Mouse (Mus musculus): ENCODE data around the gene Wdtc1. TPM values are rescaled to one million over a fixed set of nuclear protein-coding genes. Genes with fewer than 3 reads are reported as not detected.

The Wdtc1 gene
- polyA plus RNA-seq (2015; fragmentation: Nextera tagmentation; extraction: Ambion mirVana): 14.0 and 16.9 TPM in 2 replicates

DNA sequence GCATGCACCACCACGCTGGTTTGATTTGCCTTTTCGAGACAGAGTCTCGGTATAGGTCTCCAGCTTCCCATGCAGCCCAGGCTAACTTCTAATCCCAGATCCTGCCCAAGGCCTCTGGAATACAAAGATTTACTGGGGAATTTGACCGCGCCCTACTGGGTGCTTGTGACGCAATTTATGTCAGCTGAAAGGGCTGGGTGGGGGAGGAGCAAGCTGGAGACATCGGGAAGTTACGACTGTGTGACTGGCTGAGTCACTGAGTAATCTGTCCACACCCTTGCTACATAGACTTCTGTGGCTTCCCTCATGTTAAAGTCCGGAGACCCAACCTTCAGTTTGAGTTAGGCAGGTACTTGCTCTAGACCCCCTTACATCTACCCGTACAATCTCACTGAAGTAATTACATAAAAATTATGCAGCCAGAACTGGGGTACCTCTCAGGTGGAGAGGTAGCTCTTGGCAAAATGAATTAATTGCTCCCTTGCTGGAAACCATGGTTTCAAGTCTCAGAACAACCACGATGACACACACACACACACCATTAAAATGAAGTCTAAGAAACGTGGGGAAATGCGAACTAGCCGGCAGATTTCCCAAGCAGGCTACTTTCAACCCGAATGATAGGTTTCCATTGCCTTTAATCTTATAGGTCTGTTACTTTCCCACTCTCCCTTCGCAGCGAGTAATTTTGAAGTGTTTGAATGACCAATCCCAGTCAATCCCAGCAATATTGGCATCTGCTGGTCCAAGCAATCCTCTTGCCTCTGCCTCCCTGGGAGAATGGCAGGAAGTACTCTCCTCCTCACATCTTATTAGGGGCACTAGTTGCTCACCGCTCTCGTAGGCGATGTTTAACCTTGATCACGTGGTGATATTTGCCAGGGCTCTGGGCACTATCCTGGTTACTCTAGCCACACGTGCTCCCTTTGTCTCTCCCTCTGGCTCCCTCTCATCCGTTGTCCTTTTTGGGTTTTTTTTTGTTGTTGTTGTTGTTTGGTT, at the start of gene Wdtc1:
Gene Wdtc1, minus strand, starts transcription at position 115 of the 999 bp plus-strand sequence.
- Histone ChIP-seq H3K36me3 (ENCODE audit: poor library complexity, severe bottlenecking) (no peaks in the 10 kb centered on the region), H3K4me1 (no peaks in the 10 kb centered on the region), H3K9me3 (replicated peaks) (no peaks in the 10 kb centered on the region), H3K27me3 (no peaks in the 10 kb centered on the region), H3K4me3 (no peak within 1 kb of the TSS), H3K9ac (no peak within 1 kb of the TSS), H3K4me2 (no peak within 1 kb of the TSS), H3K27ac (no peak within 1 kb of the TSS)
- 92% methylated on average over 23 of the region's 23 CpGs for WGBS
- no peak for ATAC-seq

DNA sequence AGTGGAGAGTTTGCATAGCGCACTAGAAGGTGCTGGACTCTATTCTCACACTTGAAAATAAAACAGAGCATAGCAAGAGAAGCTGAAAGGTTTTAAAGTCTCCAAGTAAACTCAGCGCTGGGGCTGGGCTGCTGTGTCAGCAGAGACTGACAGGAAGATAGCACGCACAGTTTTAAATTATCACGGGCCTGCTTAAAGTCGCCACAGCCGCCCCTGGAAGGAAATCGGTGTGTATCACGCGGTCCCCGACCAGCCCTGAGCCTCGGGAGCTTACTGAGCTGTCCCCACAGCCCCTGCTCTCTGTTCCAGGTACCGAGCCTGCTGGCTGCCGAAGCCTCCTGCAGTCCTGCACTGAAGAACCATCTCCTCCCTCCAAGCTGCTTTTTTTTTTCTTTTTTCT, 48.7 kb upstream of the Wdtc1 start:
- no peaks in the 10 kb centered on the region for H3K36me3 ChIP-seq (ENCODE audit: poor library complexity, severe bottlenecking)
- H3K9ac ChIP-seq: no peak overlapping the region
- WGBS: 75% methylated on average over 13 of the region's 13 CpGs
- peaks cover 7% of the 10 kb centered on the region for H3K4me1 ChIP-seq
- no peaks in the 10 kb centered on the region for H3K9me3 ChIP-seq (replicated peaks)
- no peak overlapping the region for H3K27ac ChIP-seq
- no peaks in the 10 kb centered on the region for H3K27me3 ChIP-seq
- no peak overlapping the region for H3K4me2 ChIP-seq
- ATAC-seq: no peak
- no peak overlapping the region for H3K4me3 ChIP-seq

DNA sequence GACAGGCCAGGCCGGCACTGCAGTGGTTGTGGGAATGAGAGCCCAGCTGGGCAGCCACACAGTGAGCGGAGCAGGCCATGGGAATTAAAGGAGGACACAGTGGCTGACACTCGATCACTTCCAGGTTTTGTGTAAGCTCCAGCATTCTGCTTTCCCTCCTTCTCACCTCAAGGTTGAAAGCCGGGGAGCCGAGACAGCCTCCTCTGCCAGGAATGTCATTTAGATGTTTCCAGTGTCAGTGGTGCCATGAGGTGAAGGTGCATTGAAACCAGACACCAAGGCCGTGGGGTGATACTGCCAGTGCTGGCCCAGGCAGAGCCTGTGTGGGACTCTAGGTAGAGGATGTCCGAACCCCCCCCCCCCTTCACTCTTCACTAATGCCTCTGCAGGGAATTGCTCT, 46.8 kb upstream of the Wdtc1 start:
- Histone ChIP-seq H3K27me3 (no peaks in the 10 kb centered on the region), H3K9ac (no peak overlapping the region), H3K9me3 (replicated peaks) (no peaks in the 10 kb centered on the region), H3K4me3 (no peak overlapping the region), H3K4me1 (peaks cover 12% of the 10 kb centered on the region), H3K27ac (no peak overlapping the region), H3K4me2 (no peak overlapping the region), H3K36me3 (ENCODE audit: poor library complexity, severe bottlenecking) (no peaks in the 10 kb centered on the region)
- ATAC-seq: no peak
- 79% methylated on average over 7 of the region's 7 CpGs for WGBS

DNA sequence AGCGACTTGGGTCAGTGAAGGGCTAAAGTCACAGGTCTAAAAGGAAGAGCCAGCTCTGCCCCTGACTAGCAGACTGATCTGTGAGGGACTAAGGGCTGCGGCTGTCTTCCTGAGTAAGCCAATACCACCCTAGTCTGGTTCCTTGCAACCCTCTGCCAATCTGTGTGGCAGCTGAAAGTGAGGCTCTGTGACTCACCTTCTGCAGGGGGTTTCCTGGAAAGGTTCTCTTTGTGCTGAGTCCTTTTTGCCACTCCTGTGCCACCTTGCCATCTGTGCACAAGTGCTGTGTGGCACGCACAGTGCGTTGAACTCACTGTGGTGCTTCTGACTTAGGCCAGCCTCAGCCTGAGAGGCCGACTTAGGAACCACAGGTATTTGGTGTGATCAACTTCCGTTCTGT, 46.2 kb upstream of the Wdtc1 start:
- Histone ChIP-seq H3K27ac (no peak overlapping the region; the same call in 1 of the 2 replicates), H3K9ac (peak overlapping the region; percentile 34; the same call in 1 of the 2 replicates), H3K9me3 (replicated peaks) (no peaks in the 10 kb centered on the region), H3K4me3 (no peak overlapping the region), H3K4me1 (peaks cover 18% of the 10 kb centered on the region), H3K27me3 (no peaks in the 10 kb centered on the region), H3K36me3 (ENCODE audit: poor library complexity, severe bottlenecking) (no peaks in the 10 kb centered on the region), H3K4me2 (no peak overlapping the region)
- ATAC-seq: no peak
- 83% methylated on average over 6 of the region's 6 CpGs for WGBS

DNA sequence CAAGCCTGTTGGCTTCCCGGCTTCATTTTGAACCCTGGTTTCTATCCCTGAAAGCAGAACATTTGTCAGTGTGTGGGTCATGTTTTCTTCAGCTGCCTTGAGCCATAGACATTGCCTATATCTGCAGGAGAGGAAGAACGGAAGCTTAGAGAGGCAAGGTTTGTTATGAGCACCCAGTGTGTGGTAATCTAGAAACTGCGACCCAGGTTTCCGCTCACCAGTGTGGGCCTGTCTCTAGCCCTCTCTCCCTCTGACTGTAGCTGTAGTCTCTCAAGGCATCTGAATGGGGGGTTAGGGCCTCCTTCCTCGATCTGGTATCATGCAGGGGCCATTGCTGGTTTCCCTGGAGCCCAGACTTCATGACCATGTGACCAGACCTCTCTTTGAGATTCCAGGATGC, 45.3 kb upstream of the Wdtc1 start:
- Histone ChIP-seq H3K27me3 (no peaks in the 10 kb centered on the region), H3K4me2 (no peak overlapping the region), H3K27ac (no peak overlapping the region), H3K9ac (no peak overlapping the region), H3K36me3 (ENCODE audit: poor library complexity, severe bottlenecking) (no peaks in the 10 kb centered on the region), H3K4me3 (no peak overlapping the region), H3K9me3 (replicated peaks) (no peaks in the 10 kb centered on the region), H3K4me1 (peaks cover 18% of the 10 kb centered on the region)
- ATAC-seq: no peak
- 84% methylated on average over 5 of the region's 5 CpGs for WGBS

DNA sequence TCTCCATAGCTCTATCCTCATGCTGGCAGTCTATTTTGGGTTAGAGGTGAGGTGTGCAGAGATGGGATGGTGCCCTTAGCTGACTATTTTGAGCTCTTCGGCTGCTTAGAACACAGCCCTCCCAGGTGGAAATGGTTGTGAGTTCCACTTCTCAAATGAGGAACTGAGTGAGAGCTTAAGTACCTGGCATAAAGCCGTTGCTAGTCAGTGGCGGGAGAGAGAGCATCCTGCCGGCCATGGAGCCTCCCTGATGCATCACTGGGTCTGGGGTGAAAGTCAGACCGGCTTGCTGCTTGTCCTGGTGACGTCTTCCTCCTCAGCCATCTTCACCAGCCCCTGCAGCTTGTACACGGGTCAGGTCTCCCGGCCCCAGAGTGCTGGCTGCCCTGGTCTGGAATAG, 44.7 kb upstream of the Wdtc1 start:
- H3K36me3 ChIP-seq (ENCODE audit: poor library complexity, severe bottlenecking): no peaks in the 10 kb centered on the region
- H3K4me2 ChIP-seq: no peak overlapping the region
- no peak overlapping the region for H3K9ac ChIP-seq
- no peaks in the 10 kb centered on the region for H3K9me3 ChIP-seq (replicated peaks)
- no peak overlapping the region for H3K27ac ChIP-seq
- no peak for ATAC-seq
- H3K27me3 ChIP-seq: no peaks in the 10 kb centered on the region
- 84% methylated on average over 8 of the region's 8 CpGs for WGBS
- H3K4me3 ChIP-seq: no peak overlapping the region
- peaks cover 18% of the 10 kb centered on the region for H3K4me1 ChIP-seq

DNA sequence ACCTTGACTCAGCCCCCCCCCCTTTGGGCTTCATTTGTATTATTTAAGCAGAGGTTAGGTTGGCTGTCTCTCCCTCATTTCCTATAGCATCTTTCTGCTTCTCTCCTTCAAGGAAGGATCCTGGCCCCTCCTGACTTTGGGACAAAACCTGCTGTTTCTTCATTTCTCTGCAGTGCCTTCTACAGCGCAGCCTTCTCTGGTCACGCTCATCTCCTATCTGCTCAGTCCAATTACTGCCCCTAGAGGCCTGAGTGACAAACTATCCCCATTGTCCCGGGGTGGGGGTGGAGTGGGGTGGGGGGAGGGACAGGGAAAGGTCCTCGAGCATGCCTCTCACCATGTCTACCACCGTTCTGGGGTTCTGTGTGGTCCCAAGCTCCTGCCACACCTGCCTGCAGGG, 44.0 kb upstream of the Wdtc1 start:
- ATAC-seq: no peak
- no peak overlapping the region for H3K9ac ChIP-seq
- H3K27ac ChIP-seq: no peak overlapping the region
- no peak overlapping the region for H3K4me2 ChIP-seq
- no peaks in the 10 kb centered on the region for H3K36me3 ChIP-seq (ENCODE audit: poor library complexity, severe bottlenecking)
- no peak overlapping the region for H3K4me3 ChIP-seq
- H3K27me3 ChIP-seq: no peaks in the 10 kb centered on the region
- peaks cover 18% of the 10 kb centered on the region for H3K4me1 ChIP-seq
- 48% methylated on average over 5 of the region's 5 CpGs for WGBS
- no peaks in the 10 kb centered on the region for H3K9me3 ChIP-seq (replicated peaks)

DNA sequence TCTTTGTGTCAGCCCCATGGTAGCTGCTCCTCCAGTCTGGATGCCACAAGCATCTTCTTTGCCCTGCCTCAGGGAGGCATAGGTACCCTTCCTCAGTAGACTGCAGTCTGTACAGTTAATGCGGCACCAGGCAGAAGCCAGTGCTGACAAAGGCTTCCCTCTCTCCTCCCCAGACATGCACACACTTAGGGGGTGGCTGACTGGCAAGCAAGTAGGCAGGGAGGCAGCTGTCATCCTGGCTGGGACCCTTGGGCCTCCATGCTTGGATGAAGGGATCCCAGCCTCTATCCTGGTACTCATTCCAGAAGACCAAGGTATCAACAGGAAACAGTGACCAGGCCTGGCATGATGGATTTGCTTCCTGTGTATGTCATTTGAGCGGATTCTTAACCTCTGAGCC, 42.8 kb upstream of the Wdtc1 start:
- ATAC-seq: no peak
- H3K36me3 ChIP-seq (ENCODE audit: poor library complexity, severe bottlenecking): no peaks in the 10 kb centered on the region
- WGBS: 72% methylated on average over 2 of the region's 2 CpGs
- peak overlapping the region; percentile 33; the same call in 1 of the 2 replicates for H3K27ac ChIP-seq
- H3K4me3 ChIP-seq: no peak overlapping the region
- no peaks in the 10 kb centered on the region for H3K27me3 ChIP-seq
- no peak overlapping the region for H3K9ac ChIP-seq
- H3K4me1 ChIP-seq: peaks cover 18% of the 10 kb centered on the region
- no peaks in the 10 kb centered on the region for H3K9me3 ChIP-seq (replicated peaks)
- no peak overlapping the region for H3K4me2 ChIP-seq

DNA sequence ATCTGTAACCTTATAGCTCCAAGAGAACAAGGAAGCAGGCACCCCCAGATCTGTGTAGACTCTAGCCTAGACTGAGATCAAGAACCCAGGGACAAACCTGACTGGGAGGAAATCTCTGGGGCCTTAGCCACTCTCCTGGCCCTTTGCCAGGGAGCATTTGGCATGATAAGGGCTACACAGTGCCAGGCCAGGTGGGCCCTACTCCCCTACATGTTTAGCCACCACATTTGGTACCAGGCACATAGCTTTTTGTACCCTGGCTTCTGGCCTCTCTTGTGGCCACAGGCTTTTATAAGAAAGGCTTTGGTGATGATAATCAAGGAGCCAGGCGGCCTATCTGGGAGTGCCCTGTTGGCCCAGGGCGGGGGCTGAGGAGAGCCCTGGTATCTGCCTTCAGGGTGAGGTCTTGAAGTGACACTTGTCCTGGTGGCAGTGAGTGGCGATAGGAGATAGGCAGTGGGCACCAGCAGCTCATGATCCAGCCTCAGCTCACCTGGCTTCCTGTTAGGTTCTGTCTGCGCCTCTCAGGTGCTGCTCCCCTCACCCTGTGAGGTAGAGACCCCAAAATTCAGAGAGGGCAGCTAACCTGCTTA, 41.8 kb upstream of the Wdtc1 start:
- WGBS: 87% methylated on average over 4 of the region's 4 CpGs
- no peak for ATAC-seq

DNA sequence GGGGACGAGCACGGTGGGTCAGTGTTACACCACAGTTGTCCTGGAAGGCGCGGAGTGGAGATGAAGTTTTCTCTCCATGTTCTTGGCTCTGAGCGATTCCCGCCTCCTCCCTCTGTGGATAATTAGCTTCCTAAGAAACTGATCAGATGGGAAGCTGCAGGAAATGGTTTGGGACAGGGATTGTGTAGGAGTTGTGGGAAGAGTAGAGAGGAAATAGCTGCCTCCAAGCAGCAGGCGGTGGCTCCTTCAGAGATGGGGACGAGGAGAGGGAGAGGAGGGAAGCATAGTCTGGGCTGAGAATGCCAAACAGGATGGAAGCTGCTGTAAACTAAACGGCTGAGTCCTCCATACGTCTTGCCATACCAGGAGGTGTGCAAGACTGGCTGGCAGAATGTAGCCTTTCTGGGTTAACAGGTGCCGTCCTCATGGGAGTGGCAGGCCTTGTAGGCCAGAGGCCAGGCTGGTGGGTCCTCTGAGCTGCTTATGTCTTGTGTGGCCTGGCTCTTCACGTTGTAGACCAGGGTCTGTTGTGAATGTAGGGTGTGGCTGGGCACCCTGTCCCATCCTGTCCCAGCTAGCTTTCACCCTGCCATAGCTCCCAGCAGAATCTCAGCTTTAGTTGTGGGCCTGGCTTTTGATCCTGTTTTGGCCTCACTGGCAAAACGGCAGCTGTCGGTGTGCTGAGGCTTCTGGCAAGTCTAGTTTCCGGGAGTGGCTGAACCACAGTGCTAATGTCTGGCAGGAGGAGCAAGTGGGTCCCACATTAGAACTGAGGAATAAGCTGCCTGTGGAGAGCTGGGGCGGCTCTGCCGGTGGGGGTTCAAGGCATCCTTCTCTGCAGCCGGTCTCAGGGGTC, 38.1 kb upstream of the Wdtc1 start:
- WGBS: 82% methylated on average over 18 of the region's 18 CpGs
- no peak overlapping the region for H3K4me2 ChIP-seq
- H3K4me1 ChIP-seq: peaks cover 21% of the 10 kb centered on the region
- no peak for ATAC-seq
- no peak overlapping the region for H3K4me3 ChIP-seq
- no peaks in the 10 kb centered on the region for H3K27me3 ChIP-seq
- peak overlapping the region; percentile 19; the same call in 1 of the 2 replicates for H3K27ac ChIP-seq
- H3K9ac ChIP-seq: no peak overlapping the region
- H3K9me3 ChIP-seq (replicated peaks): no peaks in the 10 kb centered on the region
- H3K36me3 ChIP-seq (ENCODE audit: poor library complexity, severe bottlenecking): no peaks in the 10 kb centered on the region

More for the DNA sequence above, 41.8 kb upstream of the Wdtc1 start:
- H3K4me3 ChIP-seq: no peak overlapping the region
- peaks cover 18% of the 10 kb centered on the region for H3K4me1 ChIP-seq
- no peak overlapping the region for H3K27ac ChIP-seq
- no peak overlapping the region for H3K4me2 ChIP-seq
- H3K36me3 ChIP-seq (ENCODE audit: poor library complexity, severe bottlenecking): no peaks in the 10 kb centered on the region
- H3K27me3 ChIP-seq: no peaks in the 10 kb centered on the region
- H3K9ac ChIP-seq: peak overlapping the region; percentile 1; the same call in 1 of the 2 replicates
- no peaks in the 10 kb centered on the region for H3K9me3 ChIP-seq (replicated peaks)

DNA sequence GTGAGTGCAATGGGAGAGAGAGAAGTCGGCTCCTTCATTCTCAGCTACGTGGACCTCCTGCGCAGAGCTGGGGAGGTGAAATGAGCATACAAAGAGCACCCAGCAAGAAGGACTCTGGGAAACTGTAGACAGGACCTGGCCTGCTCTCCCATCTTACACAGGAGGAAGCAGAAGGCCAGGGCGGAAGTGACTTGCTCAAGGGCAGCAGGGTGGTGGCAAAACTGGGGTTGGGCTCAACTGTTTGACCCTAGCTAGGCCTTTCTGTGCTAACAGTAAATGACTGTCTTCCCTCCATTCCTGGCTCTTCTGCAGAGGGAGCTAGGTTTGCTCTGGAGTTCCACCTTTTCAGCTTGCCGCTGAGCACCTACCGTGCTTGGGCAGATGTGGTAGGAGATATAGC, 37.3 kb upstream of the Wdtc1 start:
- Histone ChIP-seq H3K4me2 (no peak overlapping the region), H3K9ac (no peak overlapping the region), H3K36me3 (ENCODE audit: poor library complexity, severe bottlenecking) (no peaks in the 10 kb centered on the region), H3K27ac (0 out of 2 replicates have a peak overlapping the region, but pooled peaks have one; percentile 19), H3K27me3 (no peaks in the 10 kb centered on the region), H3K4me3 (no peak overlapping the region), H3K4me1 (peaks cover 14% of the 10 kb centered on the region), H3K9me3 (replicated peaks) (no peaks in the 10 kb centered on the region)
- 95% methylated on average over 6 of the region's 6 CpGs for WGBS
- ATAC-seq: no peak
